Mouse (Mus musculus): Measurements from ENCODE around the gene Fam84b. TPM values are rescaled to one million over a fixed set of nuclear protein-coding genes. Genes with fewer than 3 reads are reported as not detected.

The Fam84b gene
- polyA plus RNA-seq, 1 experiment, result 17.3 TPM

DNA sequence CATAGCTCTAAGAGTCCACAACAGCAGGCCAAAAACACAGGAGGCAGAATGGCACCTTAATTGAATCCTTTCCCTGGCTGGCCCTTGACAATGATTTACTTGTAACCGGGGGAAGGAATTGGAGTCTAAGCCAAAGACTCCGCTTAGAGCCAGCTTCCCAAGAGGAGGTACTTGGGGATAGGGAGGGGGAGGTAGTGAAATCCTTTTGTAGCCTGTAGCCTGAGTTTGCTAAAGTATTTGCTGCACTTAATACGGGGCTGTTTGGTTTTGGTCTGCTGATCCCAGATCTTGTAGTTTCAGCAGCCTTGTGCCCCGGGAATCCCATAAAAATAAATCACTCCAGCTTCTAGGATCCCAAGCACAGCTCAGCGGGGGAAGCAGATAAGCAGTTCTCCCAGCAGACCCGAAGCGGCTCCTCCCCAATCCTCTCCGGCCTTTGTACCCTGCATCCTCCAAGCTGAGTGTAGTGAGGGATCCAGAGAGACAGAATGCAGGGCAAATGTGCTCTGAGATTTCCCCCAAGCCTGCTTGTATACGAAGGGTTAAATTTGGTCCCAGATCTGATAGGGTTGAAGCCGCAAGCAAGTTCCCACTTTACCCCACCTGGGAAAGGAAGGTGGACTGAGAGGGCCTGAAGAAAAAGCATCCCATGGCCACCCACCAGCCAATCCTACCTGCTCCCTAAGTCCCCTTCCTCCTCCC, 31.3 kb downstream of the Fam84b start:
- no peak; the same call in 1 of the 2 replicates for TF ChIP-seq POLR2A (IDR thresholded peaks at IDR 0.05; ENCODE audit: low read depth, low read length)
- TF ChIP-seq CTCF (IDR thresholded peaks at IDR 0.05; ENCODE audit: extremely low read depth, insufficient read length, insufficient replicate concordance, low read depth, low read length), result no peak
- Histone ChIP-seq H3K4me3 (ENCODE audit: low read depth, low read length) (peak overlapping the region; percentile 92), H3K27me3 (ENCODE audit: control insufficient read depth, insufficient read depth, low read length) (no peaks in the 10 kb centered on the region), H3K36me3 (ENCODE audit: control insufficient read depth, insufficient read depth, low read length) (peaks cover 5% of the 10 kb centered on the region), H3K4me1 (ENCODE audit: control insufficient read depth, insufficient read depth, insufficient read length, low read length) (peaks cover 6% of the 10 kb centered on the region; the same call in 1 of the 2 replicates), H3K27ac (ENCODE audit: insufficient read depth, low read depth, low read length) (peak overlapping the region; percentile 98)
- 15% methylated on average over 10 of the region's 10 CpGs for WGBS

- H3K27me3 ChIP-seq (ENCODE audit: control insufficient read depth, insufficient read depth, low read length), result no peaks in the 10 kb centered on the region
- H3K36me3 ChIP-seq (ENCODE audit: control insufficient read depth, insufficient read depth, low read length), result peaks cover 5% of the 10 kb centered on the region
- H3K4me3 ChIP-seq (ENCODE audit: low read depth, low read length), result no peak overlapping the region
- H3K4me1 ChIP-seq (ENCODE audit: control insufficient read depth, insufficient read depth, insufficient read length, low read length), result peaks cover 3% of the 10 kb centered on the region; the same call in 1 of the 2 replicates
- H3K27ac ChIP-seq (ENCODE audit: insufficient read depth, low read depth, low read length), result no peak overlapping the region
- WGBS, result 96% methylated on average over 1 of the region's 1 CpGs
- no peak for TF ChIP-seq POLR2A (IDR thresholded peaks at IDR 0.05; ENCODE audit: low read depth, low read length)
These were observed 35.1 kb downstream of the Fam84b start for GRCm38 (mm10) chr15:60818500-60818899.

DNA sequence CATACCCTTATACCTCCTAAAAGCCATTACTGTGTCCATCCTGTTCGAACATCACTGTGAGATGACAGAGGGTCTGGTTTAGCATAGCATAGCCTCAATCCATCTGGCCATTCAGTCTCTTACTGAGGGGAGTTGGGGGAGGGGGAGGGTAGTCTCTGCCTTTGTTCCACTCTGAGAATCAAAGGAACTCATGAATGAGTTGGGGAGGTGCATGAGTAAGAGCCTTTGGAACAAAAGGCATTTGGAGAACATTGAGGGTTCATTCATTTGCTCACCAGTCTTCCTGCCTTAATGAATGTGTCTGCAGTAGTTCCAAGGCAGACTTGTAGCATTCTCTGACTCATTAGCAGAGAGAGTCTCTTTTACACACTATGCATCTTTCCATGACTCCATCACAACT, 37.1 kb downstream of the Fam84b start:
- 86% methylated on average over 1 of the region's 1 CpGs for WGBS
- no peaks in the 10 kb centered on the region for H3K27me3 ChIP-seq (ENCODE audit: control insufficient read depth, insufficient read depth, low read length)
- peaks cover 3% of the 10 kb centered on the region; the same call in 1 of the 2 replicates for H3K4me1 ChIP-seq (ENCODE audit: control insufficient read depth, insufficient read depth, insufficient read length, low read length)
- H3K27ac ChIP-seq (ENCODE audit: insufficient read depth, low read depth, low read length), result no peak overlapping the region
- H3K36me3 ChIP-seq (ENCODE audit: control insufficient read depth, insufficient read depth, low read length), result peaks cover 5% of the 10 kb centered on the region
- no peak for TF ChIP-seq CTCF (IDR thresholded peaks at IDR 0.05; ENCODE audit: extremely low read depth, insufficient read length, insufficient replicate concordance, low read depth, low read length)
- no peak for TF ChIP-seq POLR2A (IDR thresholded peaks at IDR 0.05; ENCODE audit: low read depth, low read length)
- H3K4me3 ChIP-seq (ENCODE audit: low read depth, low read length), result no peak overlapping the region

DNA sequence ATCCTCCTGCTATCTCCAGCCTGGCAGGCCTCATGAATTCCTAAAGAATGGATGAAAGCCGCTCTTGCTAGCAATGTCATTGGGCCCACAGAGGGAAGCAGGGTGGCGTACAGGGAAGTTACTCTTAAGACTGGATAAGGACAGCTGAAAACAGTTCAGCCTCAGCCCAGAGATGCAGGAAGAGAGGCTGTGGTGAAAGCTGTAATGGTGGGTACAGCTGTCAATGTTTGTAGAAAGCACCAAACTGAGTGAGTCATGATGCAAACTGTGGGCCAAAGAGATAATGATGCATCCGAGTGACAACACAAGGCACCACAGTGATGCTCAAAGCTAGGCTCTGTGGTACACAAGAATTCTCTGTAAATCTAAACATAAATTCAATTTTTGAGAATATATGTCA, 39.0 kb downstream of the Fam84b start:
- no peak overlapping the region for H3K4me3 ChIP-seq (ENCODE audit: low read depth, low read length)
- TF ChIP-seq POLR2A (IDR thresholded peaks at IDR 0.05; ENCODE audit: low read depth, low read length) (no peak), CTCF (IDR thresholded peaks at IDR 0.05; ENCODE audit: extremely low read depth, insufficient read length, insufficient replicate concordance, low read depth, low read length) (no peak)
- peaks cover 3% of the 10 kb centered on the region; the same call in 1 of the 2 replicates for H3K36me3 ChIP-seq (ENCODE audit: control insufficient read depth, insufficient read depth, low read length)
- WGBS, result 88% methylated on average over 3 of the region's 3 CpGs
- no peaks in the 10 kb centered on the region for H3K4me1 ChIP-seq (ENCODE audit: control insufficient read depth, insufficient read depth, insufficient read length, low read length)
- no peak overlapping the region for H3K27ac ChIP-seq (ENCODE audit: insufficient read depth, low read depth, low read length)
- H3K27me3 ChIP-seq (ENCODE audit: control insufficient read depth, insufficient read depth, low read length), result no peaks in the 10 kb centered on the region

DNA sequence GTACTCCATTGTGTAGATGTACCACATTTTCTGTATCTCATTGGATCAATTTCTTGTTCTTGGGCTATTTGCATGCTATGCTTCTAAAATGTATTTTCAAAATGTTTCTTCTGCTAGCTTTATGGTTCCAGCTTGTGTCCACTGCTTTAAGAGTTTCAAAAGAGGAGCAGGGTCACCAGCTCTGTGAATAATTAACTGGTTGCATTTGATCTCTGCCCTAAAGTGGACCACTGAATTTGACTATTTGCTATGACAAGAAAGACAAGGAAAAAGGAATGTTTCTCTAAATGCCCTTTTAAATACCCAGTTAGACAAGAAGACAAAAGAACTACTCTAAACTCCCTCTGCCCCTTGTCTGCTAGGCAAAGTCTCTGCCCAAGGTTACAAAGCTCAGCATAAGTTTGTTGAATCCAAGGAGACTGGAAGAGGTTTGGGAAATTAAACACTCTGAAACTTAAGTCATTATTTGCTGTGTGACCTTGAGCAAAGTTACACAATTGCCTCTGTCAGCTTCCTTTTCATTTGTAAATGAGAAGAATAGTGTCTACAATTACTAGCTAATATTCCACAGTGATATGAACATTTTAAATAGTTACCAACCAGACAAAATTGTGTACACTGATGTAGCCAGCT, 60.4 kb downstream of the Fam84b start:
- Histone ChIP-seq H3K4me3 (ENCODE audit: low read depth, low read length) (no peak overlapping the region), H3K27me3 (ENCODE audit: control insufficient read depth, insufficient read depth, low read length) (no peaks in the 10 kb centered on the region), H3K36me3 (ENCODE audit: control insufficient read depth, insufficient read depth, low read length) (no peaks in the 10 kb centered on the region), H3K4me1 (ENCODE audit: control insufficient read depth, insufficient read depth, insufficient read length, low read length) (no peaks in the 10 kb centered on the region), H3K27ac (ENCODE audit: insufficient read depth, low read depth, low read length) (no peak overlapping the region)
- TF ChIP-seq CTCF (IDR thresholded peaks at IDR 0.05; ENCODE audit: extremely low read depth, insufficient read length, insufficient replicate concordance, low read depth, low read length) (no peak), POLR2A (IDR thresholded peaks at IDR 0.05; ENCODE audit: low read depth, low read length) (no peak)

- Histone ChIP-seq H3K4me1 (ENCODE audit: control insufficient read depth, insufficient read depth, insufficient read length, low read length) (no peaks in the 10 kb centered on the region), H3K36me3 (ENCODE audit: control insufficient read depth, insufficient read depth, low read length) (no peaks in the 10 kb centered on the region), H3K27ac (ENCODE audit: insufficient read depth, low read depth, low read length) (no peak overlapping the region), H3K27me3 (ENCODE audit: control insufficient read depth, insufficient read depth, low read length) (no peaks in the 10 kb centered on the region), H3K4me3 (ENCODE audit: low read depth, low read length) (no peak overlapping the region)
- TF ChIP-seq CTCF (IDR thresholded peaks at IDR 0.05; ENCODE audit: extremely low read depth, insufficient read length, insufficient replicate concordance, low read depth, low read length) (no peak), POLR2A (IDR thresholded peaks at IDR 0.05; ENCODE audit: low read depth, low read length) (no peak)
- 60% methylated on average over 1 of the region's 1 CpGs for WGBS
These were observed 64.5 kb downstream of the Fam84b start for GRCm38 (mm10) chr15:60789084-60789483.

GRCm38 (mm10) chr15:60783761-60784160, 69.8 kb downstream of the Fam84b start:
- WGBS, result 29% methylated on average over 2 of the region's 2 CpGs
- H3K36me3 ChIP-seq (ENCODE audit: control insufficient read depth, insufficient read depth, low read length), result no peaks in the 10 kb centered on the region
- no peaks in the 10 kb centered on the region for H3K4me1 ChIP-seq (ENCODE audit: control insufficient read depth, insufficient read depth, insufficient read length, low read length)
- H3K27me3 ChIP-seq (ENCODE audit: control insufficient read depth, insufficient read depth, low read length), result no peaks in the 10 kb centered on the region
- H3K27ac ChIP-seq (ENCODE audit: insufficient read depth, low read depth, low read length), result no peak overlapping the region
- H3K4me3 ChIP-seq (ENCODE audit: low read depth, low read length), result no peak overlapping the region
- TF ChIP-seq POLR2A (IDR thresholded peaks at IDR 0.05; ENCODE audit: low read depth, low read length), result no peak
- TF ChIP-seq CTCF (IDR thresholded peaks at IDR 0.05; ENCODE audit: extremely low read depth, insufficient read length, insufficient replicate concordance, low read depth, low read length), result no peak
